Mouse (Mus musculus) E14TG2a.4 (cell line): Measurements from ENCODE around the gene Galnt3.

Experiments
- CTCF ChIP-seq: conservative IDR thresholded peaks from 2 replicates; pipeline ENCODE4 v1.5.1; 2014; ENCODE audit warnings: low read length
- POU5F1 ChIP-seq: IDR thresholded peaks from 2 replicates; pipeline ENCODE4 v1.6.1; 2014; ENCODE audit warnings: low read length, borderline replicate concordance

DNA sequence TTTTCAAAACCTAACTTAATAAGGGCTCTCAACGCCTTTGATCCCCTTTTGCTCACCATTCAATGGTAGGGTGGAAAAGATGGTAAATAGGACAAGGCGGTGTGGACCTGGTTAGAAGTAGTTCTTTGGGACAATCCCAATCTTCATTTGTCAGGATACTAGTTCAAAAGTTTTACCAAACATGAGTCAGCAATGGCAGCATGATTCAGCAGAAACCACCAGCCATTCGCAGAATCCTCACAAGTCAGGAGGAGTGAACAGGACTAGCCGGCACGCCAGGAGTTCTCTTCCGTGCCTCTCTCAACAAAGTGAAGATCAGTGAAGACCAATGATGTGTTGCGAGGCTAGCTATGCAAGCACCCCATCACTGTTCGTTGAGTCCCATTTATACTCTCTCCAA, 40.2 kb upstream of the Galnt3 start:
- TF ChIP-seq CTCF (no peak), POU5F1 (no peak)
